Mouse (Mus musculus): ENCODE measurements around the gene Etv3. TPM values are rescaled to one million over a fixed set of nuclear protein-coding genes. Genes with fewer than 3 reads are reported as not detected.
"Not testable (repeated sequence)": the region's sequence is repeated elsewhere in the genome, so short reads cannot be mapped to it uniquely, and the experiment has no call there.

Gene Etv3
- total RNA-seq (2014; rRNA removed) (9.8 and 13.6 TPM in 2 replicates), polyA plus RNA-seq (2015; fragmentation: Nextera tagmentation; extraction: Ambion mirVana) (5.9 and 7.9 TPM in 2 replicates)

- Histone ChIP-seq H3K36me3 (ENCODE audit: insufficient read depth, low read length) (peaks cover 22% of the 10 kb centered on the region), H3K27ac (ENCODE audit: low read depth, low read length) (peak within 1 kb of the TSS; percentile 80), H3K9ac (replicated peaks; ENCODE audit: low read length, poor library complexity, severe bottlenecking) (peak within 1 kb of the TSS; percentile 100), H3K4me3 (ENCODE audit: low read depth, low read length) (peak within 1 kb of the TSS; percentile 86), H3K4me2 (ENCODE audit: low read depth, low read length, poor library complexity, severe bottlenecking) (peak within 1 kb of the TSS; percentile 69), H3K27me3 (ENCODE audit: insufficient read depth, low read length) (no peaks in the 10 kb centered on the region), H3K9me3 (ENCODE audit: low read length) (no peaks in the 10 kb centered on the region), H3K4me1 (ENCODE audit: insufficient read depth, low read length) (no peaks in the 10 kb centered on the region)
- peak; percentile 45; the same call in 1 of the 2 replicates for TF ChIP-seq CTCF (IDR thresholded peaks at IDR 0.05)
- DNase-seq (ENCODE audit: low spot score) = peak; percentile 94
- ATAC-seq (ENCODE audit: low FRiP score) = peak; percentile 98
- 5% methylated on average over 58 of the region's 64 CpGs for WGBS
Measured at GRCm38 (mm10) chr3:87525043-87525836, at the start of gene Etv3. Etv3 (plus strand) TSS chr3:87525407.

GRCm38 (mm10) chr3:87477948-87478347 is 47.3 kb upstream of the Etv3 start:
- H3K27me3 ChIP-seq (ENCODE audit: insufficient read depth, low read length); H3K36me3 ChIP-seq (ENCODE audit: insufficient read depth, low read length); H3K27ac ChIP-seq (ENCODE audit: low read depth, low read length); H3K9me3 ChIP-seq (ENCODE audit: low read length); ATAC-seq (ENCODE audit: low FRiP score); H3K4me1 ChIP-seq (ENCODE audit: insufficient read depth, low read length); H3K4me3 ChIP-seq (ENCODE audit: low read depth, low read length); H3K4me2 ChIP-seq (ENCODE audit: low read depth, low read length, poor library complexity, severe bottlenecking); H3K9ac ChIP-seq (replicated peaks; ENCODE audit: low read length, poor library complexity, severe bottlenecking); DNase-seq (ENCODE audit: low spot score): not testable (repeated sequence)
- 91% methylated on average over 3 of the region's 3 CpGs for WGBS

DNA sequence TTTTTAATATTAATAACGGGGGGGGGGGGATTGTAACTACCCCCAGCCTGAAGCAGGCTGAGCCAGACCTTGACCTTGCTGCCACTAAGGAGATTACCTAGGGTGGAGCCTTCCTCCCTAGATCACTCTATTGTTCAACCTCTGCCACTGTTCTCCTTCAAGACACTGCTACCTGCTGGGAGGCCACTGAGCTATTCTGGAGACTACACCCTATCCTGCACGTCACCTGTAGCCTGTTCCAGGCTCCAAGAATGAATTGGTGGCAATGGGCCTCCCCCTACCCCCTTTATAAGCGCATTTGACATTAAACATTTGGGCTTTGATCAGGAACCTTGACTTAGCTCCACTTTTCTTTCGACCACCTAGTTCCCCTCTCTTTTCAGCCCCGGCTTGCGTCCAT is 46.6 kb upstream of the Etv3 start:
- WGBS = 81% methylated on average over 6 of the region's 6 CpGs
- not testable (repeated sequence) for H3K36me3 ChIP-seq (ENCODE audit: insufficient read depth, low read length); H3K27ac ChIP-seq (ENCODE audit: low read depth, low read length); H3K4me3 ChIP-seq (ENCODE audit: low read depth, low read length); H3K4me1 ChIP-seq (ENCODE audit: insufficient read depth, low read length); H3K4me2 ChIP-seq (ENCODE audit: low read depth, low read length, poor library complexity, severe bottlenecking); H3K9me3 ChIP-seq (ENCODE audit: low read length); H3K9ac ChIP-seq (replicated peaks; ENCODE audit: low read length, poor library complexity, severe bottlenecking); H3K27me3 ChIP-seq (ENCODE audit: insufficient read depth, low read length); ATAC-seq (ENCODE audit: low FRiP score); DNase-seq (ENCODE audit: low spot score)

DNA sequence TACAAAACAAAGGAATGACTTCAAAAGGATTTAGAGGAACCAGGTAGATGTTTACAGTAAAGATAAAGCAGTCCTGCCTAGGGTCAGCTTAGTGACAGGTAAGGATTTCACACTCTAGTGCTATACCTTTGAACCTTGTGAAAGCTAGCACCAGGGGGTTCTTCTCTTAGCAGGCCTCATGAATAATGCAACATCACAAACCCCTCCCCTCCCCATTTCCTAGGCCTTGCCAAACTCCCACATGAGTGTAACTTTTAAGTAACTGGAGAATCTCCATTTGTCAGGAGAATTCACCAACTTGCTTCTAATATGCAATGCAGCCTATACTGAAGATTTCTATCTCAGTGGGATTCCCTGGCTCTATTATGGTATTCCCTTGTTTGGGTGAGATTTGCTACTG is 46.0 kb upstream of the Etv3 start:
- H3K9me3 ChIP-seq (ENCODE audit: low read length); DNase-seq (ENCODE audit: low spot score): not testable (repeated sequence)

GRCm38 (mm10) chr3:87487392-87487791 is 37.8 kb upstream of the Etv3 start:
- TF ChIP-seq CTCF (IDR thresholded peaks at IDR 0.05) = no peak
- ATAC-seq (ENCODE audit: low FRiP score) = no peak
- Histone ChIP-seq H3K9me3 (ENCODE audit: low read length) (no peaks in the 10 kb centered on the region), H3K27ac (ENCODE audit: low read depth, low read length) (no peak overlapping the region), H3K4me1 (ENCODE audit: insufficient read depth, low read length) (no peaks in the 10 kb centered on the region), H3K9ac (replicated peaks; ENCODE audit: low read length, poor library complexity, severe bottlenecking) (no peak overlapping the region), H3K4me3 (ENCODE audit: low read depth, low read length) (no peak overlapping the region), H3K36me3 (ENCODE audit: insufficient read depth, low read length) (no peaks in the 10 kb centered on the region), H3K27me3 (ENCODE audit: insufficient read depth, low read length) (no peaks in the 10 kb centered on the region), H3K4me2 (ENCODE audit: low read depth, low read length, poor library complexity, severe bottlenecking) (no peak overlapping the region)
- DNase-seq (ENCODE audit: low spot score) = no peak
- WGBS = 91% methylated on average over 4 of the region's 4 CpGs

More for the DNA sequence above, 46.0 kb upstream of the Etv3 start:
- H3K4me2 ChIP-seq (ENCODE audit: low read depth, low read length, poor library complexity, severe bottlenecking); H3K27ac ChIP-seq (ENCODE audit: low read depth, low read length); ATAC-seq (ENCODE audit: low FRiP score); H3K27me3 ChIP-seq (ENCODE audit: insufficient read depth, low read length); H3K36me3 ChIP-seq (ENCODE audit: insufficient read depth, low read length); H3K4me3 ChIP-seq (ENCODE audit: low read depth, low read length); H3K9ac ChIP-seq (replicated peaks; ENCODE audit: low read length, poor library complexity, severe bottlenecking); H3K4me1 ChIP-seq (ENCODE audit: insufficient read depth, low read length): not testable (repeated sequence)

DNA sequence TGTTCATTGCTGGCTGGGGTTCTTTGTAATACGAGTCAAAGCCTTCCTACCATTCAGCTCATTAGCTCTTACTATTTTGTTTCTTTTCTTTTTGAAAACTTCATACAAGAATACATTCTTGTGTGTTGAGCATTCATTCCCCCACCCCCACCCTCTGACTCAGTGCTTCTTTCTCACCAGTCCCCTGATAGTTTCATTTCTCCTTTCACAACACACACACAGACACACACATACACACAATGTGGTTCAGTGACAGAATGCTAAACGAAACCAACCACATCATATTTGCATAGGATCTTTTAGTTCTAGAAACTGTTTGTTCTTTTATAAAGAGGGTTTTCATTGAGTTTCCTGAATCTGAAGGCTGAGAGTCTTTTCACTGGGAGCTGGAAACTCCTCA is 37.3 kb upstream of the Etv3 start:
- no peak overlapping the region for H3K4me2 ChIP-seq (ENCODE audit: low read depth, low read length, poor library complexity, severe bottlenecking)
- H3K4me3 ChIP-seq (ENCODE audit: low read depth, low read length) = no peak overlapping the region
- H3K9ac ChIP-seq (replicated peaks; ENCODE audit: low read length, poor library complexity, severe bottlenecking) = no peak overlapping the region
- H3K4me1 ChIP-seq (ENCODE audit: insufficient read depth, low read length) = no peaks in the 10 kb centered on the region
- DNase-seq (ENCODE audit: low spot score) (no peak), ATAC-seq (ENCODE audit: low FRiP score) (no peak)
- no peak overlapping the region for H3K27ac ChIP-seq (ENCODE audit: low read depth, low read length)
- H3K36me3 ChIP-seq (ENCODE audit: insufficient read depth, low read length) = no peaks in the 10 kb centered on the region
- no peaks in the 10 kb centered on the region for H3K9me3 ChIP-seq (ENCODE audit: low read length)
- no peak for TF ChIP-seq CTCF (IDR thresholded peaks at IDR 0.05)
- H3K27me3 ChIP-seq (ENCODE audit: insufficient read depth, low read length) = no peaks in the 10 kb centered on the region
- 49% methylated on average over 2 of the region's 2 CpGs for WGBS
